Mouse (Mus musculus) MEL (cell line): ENCODE results near the gene Apba2.

Experiments used
- E2F4 ChIP-seq: IDR thresholded peaks from 2 replicates; pipeline ENCODE4 v1.6.1; 2011; ENCODE audit warnings: low read depth, low read length, improper control_type of control experiment, borderline replicate concordance
- ETS1 ChIP-seq: IDR thresholded peaks from 2 replicates; pipeline ENCODE4 v1.6.1; 2012; ENCODE audit warnings: low read depth, mild to moderate bottlenecking, inconsistent platforms, low read length, improper control_type of control experiment, moderate library complexity
- MAZ ChIP-seq: IDR thresholded peaks from 2 replicates; pipeline ENCODE4 v1.6.1; 2012; ENCODE audit warnings: low read depth, mild to moderate bottlenecking, inconsistent platforms, low read length, improper control_type of control experiment
- NELFE ChIP-seq: IDR thresholded peaks from 2 replicates; pipeline ENCODE4 v1.6.1; 2011; ENCODE audit warnings: low read depth, low read length, improper control_type of control experiment
- POLR2A ChIP-seq, 2 experiments: IDR thresholded peaks; 2 replicates each; pipeline ENCODE4 v1.6.1; 2011 to 2012; ENCODE audit warnings: low read length in 2 of 2, mild to moderate bottlenecking in 2 of 2, control low read depth in 1 of 2, improper control_type of control experiment in 1 of 2, low read depth in 1 of 2, moderate library complexity in 1 of 2; ENCODE audit not compliant: control insufficient read depth in 1 of 2, insufficient read depth in 1 of 2, poor library complexity in 1 of 2
- SIN3A ChIP-seq: IDR thresholded peaks from 2 replicates; pipeline ENCODE4 v1.6.1; 2012; ENCODE audit warnings: low read length, improper control_type of control experiment, inconsistent platforms
- ZNF384 ChIP-seq: IDR thresholded peaks from 2 replicates; pipeline ENCODE4 v1.6.1; 2012; ENCODE audit warnings: low read depth, mild to moderate bottlenecking, inconsistent platforms, low read length, improper control_type of control experiment

- no peak for TF ChIP-seq SIN3A
- TF ChIP-seq NELFE = no peak
- no peak for TF ChIP-seq ZNF384
- TF ChIP-seq E2F4 = no peak
- no peak for TF ChIP-seq ETS1
- TF ChIP-seq POLR2A (IDR thresholded peaks at IDR 0.05; ENCODE audit: control insufficient read depth in 1 of 2, insufficient read depth in 1 of 2, low read depth in 1 of 2, low read length in 2 of 2, poor library complexity in 1 of 2) = no peak
- no peak for TF ChIP-seq MAZ
These were observed 43.7 kb upstream of the Apba2 start for GRCm38 (mm10) chr7:64457811-64458210.
